Mouse (Mus musculus) c-Kit-positive CD71-positive TER-119-negative erythroid progenitor cells, embryonic 14.5 days (primary cell): ENCODE measurements at regions not wholly inside any gene's neighbourhood (a gene's known extent, or its start where the extent isn't known, plus 50 kb on each side); places are given as distances from the start of the nearest gene placed in this dataset.

Source experiments
- DNase-seq: peaks from one replicate; pipeline ENCODE4 v3.0.0-alpha.2; 2013; ENCODE audit warnings: low read depth

DNA sequence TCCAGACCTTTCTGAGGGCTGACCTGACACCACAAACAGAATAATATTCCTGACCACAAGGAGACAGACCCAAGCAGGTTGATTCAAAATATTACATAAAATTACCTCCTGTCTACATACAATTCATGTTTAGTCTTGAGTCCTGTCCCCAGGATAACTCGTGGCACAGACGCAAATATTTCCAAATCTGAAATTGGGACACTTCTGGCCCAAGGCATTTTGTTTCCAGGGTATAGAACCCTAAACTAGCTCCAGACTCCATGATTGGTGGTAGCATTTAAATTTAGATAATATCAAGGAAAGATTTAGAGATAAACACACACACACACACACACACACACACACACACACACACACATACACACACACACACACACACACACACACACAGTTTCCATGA lies 498.7 kb downstream of the Med13l start:
- DNase-seq = no peak

DNA sequence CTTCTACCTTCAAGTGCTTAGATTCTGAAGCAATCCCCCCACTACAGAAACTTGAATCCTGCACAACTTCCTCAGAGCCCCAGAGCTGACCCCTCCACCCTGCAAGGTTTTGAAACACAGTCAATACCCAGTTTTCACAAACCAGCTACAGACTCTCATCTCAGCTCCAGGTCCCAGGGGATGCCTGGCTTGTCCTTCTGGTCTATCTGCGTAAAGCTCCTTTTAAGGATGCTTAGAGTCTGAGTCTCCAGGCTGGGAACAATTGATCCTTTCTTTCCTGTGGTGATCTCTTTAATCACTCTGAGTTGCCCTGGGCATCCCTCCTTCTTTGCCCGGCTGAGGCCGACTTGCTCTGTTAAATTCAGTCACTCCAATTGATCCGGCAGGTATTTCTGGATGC lies 500.4 kb downstream of the Med13l start:
- no peak for DNase-seq

DNA sequence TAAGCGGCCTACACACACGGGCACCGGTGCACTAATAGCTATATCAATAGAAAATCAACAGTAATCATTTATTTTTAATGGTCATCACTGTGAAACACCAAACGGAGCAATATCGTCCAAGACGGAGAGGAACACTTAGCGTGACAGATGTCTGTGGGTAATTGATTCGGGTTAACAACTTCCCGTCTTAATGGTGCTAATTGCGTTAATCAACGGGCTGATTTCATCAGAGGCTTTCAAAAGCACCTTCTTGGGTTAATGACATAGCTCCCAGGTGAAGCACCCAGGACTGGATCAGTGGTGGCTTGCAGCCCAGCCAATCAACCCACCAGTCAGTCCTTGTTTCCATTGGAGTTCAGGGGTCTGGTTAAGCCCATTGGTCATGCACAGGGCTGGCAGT lies 502.0 kb downstream of the Med13l start:
- DNase-seq = no peak

DNA sequence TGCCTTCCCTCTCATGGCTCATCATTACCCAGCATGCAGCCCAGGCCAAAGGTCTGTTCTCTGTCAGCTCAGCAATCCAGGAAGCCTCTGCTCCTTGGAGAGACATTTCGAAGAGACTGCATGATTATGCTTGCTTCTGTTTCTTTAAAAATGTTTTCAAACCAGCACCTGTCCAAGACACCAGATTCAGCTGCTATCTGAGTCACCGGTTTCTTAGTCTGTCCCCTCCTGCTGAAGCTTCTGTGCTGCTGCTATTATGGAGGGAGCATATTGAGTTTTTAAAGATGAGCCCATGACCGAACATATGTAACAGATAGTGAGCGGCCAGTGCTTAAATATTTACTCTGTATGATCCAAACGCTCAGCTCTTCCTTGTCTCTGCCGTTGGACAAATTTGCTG lies 506.2 kb downstream of the Med13l start:
- DNase-seq = no peak

DNA sequence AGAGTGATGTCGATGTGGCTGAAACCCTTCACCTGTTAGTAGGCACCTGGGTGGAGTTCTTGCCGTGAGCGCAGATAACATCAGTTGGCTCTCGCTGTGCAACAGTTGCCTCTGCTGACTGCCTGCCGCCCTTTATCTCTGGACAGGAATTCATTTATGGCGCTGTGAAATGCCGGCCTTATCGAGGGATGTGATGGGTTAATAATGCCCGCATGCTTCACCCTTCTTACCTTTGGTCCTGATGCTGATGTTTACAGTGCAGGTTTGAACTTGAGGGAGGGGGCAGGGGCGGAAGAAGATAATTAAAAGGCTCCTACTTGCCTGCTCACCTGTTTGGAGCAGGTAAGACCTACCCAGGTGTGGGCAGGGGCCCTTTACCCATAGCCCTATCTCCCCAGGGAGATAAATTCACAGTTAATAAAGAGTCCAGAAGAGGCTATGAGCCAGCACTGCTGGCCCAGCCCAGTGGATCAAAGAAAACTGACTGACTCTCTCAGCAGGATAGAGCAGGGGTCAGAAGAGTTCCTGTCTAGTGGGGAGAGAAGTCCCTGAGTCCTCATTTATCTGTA lies 509.4 kb downstream of the Med13l start:
- DNase-seq = no peak

DNA sequence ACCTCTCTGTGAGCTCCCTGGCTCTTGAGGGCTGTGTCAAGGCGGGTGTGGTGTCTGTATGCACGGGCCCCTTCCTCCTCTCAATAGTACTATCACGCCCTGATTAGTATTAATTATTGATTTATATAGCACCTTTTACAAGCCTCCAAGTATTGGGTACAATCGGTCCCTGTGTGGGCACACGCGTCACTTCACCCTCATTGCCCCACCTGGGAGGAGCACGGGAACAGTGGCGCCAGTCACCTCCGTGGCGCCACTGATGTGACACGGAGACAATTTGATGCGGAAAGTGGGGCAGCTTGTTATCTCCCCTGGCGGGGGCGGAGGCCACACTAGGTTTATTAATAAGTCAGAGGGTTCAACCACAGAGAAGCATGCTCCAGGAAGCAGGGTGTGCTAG lies 512.2 kb downstream of the Med13l start:
- DNase-seq = no peak

DNA sequence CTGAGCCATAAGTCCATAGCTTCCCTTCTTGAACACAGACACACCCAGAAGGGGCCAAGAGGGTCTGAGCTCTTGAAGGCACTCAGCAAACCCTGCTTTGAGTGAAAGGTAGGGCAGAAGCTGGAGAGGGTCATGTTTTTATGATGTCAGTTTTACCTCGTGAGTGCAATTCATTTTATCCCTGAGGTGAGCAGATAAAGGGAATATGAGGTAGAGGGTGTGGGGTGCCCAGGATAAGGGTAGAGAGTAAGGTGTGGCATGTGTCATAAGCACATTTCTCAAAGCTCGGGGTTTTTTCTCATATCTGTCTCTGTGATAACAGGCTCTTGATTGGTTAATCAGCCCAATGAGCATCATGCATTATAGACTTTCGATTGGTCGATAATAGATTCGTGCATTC lies 520.3 kb downstream of the Med13l start:
- no peak for DNase-seq

DNA sequence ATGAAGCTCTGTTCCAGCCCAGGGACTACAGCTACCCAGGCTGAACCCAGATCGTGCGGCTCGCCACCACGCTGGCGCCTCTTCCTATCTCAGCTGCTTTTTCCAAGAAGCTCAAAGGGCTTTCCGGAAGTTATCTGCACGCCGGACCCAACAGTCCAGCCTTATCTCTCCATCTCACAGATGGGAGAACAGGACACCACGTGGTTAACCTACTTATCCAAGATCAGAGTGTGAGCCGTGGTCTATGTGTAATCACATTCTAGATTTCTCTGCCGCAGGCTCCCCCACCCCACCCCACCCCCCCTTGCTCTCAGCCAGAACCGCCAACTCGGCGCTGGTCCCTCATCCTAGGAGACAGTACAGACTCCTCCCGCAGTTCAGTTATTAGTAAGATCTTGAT lies 522.4 kb downstream of the Med13l start:
- no peak for DNase-seq

DNA sequence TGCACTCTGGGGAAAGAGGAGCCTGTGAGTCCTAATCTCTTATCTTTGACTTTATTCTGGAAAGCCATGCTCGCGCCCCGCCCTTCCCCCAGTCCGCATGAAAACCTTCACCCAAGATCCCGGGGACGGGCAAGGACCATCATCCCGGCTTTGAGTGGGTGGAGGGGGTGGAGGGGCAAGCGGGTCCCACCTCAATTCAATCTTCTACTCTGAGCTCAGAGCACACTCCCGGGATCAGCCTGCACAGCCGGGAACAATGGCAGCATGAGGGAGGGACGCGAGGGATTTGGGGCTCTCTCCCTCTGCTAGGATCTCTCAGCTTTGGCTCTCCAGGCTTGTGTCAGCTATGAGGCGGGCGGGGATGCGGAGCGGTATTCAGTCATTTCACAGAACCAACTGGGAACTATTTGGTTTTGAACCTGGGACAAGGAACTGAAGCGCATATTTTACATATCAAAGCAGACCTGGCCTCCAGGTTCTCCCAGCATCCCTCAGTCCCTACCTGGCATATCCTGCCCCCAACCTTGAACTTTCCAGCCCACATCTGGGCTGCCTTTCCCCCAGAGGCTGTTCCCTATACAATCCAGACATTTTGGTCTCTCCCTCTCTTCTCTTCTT lies 537.2 kb downstream of the Med13l start:
- no peak for DNase-seq

DNA sequence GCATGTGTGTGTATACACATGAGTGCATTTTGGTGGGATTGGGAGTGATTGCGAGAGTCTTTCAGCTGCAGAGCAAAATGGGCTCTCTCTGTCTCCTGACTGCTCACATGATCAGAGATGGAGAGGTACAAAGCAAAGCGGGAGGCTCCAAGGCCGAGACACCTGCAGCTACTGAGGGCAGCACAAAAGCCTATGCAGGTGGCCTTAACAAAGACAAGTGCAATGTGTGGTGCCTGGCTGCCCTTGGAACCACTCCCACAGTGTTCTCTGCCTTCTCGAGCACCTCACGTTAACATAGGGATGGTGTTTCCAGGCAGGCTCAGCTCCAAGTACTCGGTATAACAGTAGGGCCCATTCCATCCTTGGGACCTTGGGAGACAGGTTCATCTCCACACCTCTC lies 539.3 kb downstream of the Med13l start:
- no peak for DNase-seq

DNA sequence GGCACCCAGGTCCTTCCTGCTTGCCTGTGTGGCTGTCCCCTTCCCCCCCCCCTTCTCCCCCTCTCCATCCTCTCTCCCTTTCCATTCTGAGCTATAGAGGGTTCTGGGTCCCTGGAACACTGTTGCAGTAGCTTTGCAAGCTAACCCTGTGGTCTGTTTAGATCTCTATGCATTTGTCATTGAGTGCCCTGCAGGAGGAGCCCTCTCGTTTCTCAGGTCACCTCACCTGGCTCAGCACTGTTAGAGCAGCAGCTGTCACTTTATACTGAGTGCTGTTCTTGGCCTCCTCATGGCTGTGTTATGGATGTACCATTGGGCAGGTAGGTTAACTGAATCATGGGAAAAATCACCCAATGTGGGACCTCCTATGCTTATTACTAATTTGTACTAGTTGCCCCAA lies 543.0 kb downstream of the Med13l start:
- no peak for DNase-seq

DNA sequence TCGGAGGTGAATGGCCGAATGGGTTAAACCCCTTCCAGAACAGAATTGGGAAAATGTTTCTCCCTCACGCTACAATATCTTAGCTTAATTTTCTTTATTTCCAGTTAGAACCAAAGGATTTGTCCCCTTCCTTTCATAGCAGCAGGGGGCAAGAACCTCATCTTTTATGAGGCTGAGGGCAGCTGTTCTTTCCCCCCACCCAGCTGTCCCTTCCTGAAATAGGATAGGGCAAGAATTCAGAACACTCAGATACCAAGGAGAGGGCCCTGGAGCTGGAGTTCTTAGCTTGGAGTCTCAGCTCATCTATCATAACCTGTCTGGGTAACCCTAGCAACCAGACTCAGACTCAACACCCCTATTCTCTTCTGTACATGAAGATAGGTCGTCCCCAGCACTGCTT lies 547.4 kb downstream of the Med13l start:
- DNase-seq = no peak

DNA sequence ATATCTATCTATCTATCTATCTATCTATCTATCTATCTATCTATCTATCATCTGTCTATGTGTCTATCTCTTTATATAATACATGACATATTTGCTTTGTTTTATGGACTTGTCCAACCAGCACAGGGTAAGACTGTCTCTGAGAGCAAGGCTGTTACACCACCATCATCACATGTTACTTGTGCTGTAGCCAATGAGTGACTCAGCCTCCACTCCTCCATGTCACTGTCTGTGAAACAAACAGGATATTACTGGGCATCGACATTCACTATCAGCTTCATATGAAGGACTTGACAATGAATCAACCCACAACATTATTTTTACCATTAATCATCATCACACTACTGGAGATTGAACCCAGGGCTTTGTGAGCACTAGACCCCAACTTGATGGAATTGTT lies 549.0 kb downstream of the Med13l start:
- DNase-seq = no peak

DNA sequence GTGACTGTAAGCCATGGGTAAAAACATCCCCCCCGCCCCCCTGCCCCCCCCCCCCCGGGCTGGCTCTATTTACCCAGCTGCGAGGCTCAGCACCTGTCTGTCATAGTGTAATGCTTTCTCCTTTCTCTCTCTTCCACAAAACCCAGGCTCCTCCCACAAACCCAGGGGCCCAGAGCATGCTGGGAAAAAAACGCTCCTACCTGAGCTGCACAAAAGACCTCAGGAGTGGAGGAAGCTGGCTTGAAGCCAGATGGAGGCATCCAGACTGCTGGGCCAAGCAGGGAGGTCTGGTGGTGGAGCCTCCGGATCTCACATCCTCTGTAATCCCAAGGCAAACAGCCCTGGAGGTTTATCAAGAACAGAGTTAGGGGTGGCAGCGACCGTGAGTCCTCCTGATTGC lies 553.6 kb downstream of the Med13l start:
- DNase-seq = no peak

DNA sequence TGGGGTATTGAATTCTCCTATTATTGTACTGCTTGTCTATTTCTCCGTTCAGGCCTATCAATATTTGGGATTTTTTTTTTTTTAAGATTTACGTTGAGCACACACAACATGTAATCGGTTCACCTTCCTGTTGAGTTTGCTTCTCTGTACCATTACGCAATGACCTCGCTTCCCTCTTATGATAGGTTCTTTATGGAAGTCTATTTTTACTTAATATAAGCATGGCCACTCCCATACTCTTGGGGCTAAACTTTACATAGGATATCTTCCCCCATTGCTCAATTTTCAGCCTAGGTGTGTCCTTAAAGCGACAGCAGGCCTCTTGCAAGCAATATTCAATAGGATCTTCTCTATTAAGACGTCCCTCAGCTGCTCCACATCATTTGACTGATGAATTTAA lies 544.7 kb upstream of the Tbx3 start:
- no peak for DNase-seq

DNA sequence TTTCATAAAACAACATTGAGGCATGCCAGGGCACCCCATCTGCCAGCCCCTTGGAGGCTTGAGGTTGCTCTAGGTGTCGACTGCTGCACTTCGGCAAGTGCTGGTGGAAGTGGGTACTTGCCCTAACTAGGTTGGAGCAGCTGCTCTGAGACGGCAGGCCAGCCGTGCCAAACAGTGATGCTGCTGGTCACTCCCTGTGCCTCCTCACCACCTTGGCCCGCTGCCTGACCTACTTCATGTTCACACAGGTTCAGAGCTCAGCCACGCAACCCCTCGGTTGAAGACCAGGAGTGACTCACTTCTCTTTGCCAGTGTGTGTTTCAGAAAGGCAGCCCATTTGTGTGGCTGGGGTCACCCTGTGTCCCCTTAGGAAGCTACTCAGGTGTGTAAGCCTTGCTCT lies 540.3 kb upstream of the Tbx3 start:
- no peak for DNase-seq

DNA sequence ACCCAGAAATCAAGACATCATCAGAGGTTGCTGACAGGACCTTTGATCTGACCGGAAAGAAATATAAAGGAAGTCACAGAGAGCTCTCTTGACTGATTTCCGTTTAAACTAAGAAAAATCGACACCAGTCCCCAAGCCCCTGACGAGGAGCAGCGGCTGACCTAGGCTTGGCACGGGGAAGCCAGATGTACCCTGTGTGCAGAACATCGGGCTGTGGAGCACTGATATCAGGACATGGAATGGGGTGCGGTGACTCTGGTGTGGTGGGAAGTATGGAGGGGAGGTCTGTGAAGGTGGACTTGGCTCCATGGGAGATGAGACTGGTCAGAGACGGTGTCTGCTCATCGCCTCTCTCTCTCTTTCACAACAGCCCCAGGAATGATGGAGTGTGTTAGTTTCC lies 539.0 kb upstream of the Tbx3 start:
- DNase-seq = no peak

DNA sequence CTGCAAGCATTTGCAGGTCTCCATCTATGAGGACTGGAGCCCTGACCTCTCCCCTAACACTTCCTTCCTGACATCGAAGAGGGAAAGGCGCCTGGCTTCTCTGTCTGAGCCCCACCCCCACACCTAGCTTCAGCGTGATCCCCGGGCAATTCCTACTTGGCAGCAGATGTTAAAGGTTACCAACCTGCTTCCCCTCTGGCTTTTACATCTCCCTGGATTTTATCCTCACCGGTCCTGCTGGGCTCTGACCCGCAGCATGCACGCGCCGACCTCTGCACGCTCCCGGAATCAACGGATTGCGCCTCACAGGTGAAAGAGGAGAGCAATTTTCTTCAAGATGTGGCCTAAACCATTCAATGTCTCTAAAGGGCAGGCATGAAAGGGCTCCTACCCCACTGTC lies 537.1 kb upstream of the Tbx3 start:
- DNase-seq = no peak

DNA sequence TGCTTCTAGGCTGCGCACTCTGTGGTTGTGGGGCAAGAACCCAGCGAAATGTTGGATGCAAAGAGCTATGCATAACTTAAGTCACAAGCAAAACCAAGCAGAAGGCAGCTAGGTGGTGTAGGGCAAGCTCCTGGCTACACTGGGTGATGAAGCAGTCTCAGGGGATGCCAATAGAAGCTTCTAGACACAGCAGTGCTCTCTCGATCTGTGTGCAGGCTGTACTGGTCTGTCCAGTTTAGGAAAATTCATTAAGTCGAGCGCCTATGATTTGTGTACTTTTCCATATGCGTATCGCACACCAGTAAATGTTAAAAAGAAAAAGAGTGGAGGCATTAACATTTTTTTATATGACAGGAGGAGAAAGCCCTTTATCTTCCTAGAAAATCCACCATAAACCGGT lies 533.6 kb upstream of the Tbx3 start:
- no peak for DNase-seq

DNA sequence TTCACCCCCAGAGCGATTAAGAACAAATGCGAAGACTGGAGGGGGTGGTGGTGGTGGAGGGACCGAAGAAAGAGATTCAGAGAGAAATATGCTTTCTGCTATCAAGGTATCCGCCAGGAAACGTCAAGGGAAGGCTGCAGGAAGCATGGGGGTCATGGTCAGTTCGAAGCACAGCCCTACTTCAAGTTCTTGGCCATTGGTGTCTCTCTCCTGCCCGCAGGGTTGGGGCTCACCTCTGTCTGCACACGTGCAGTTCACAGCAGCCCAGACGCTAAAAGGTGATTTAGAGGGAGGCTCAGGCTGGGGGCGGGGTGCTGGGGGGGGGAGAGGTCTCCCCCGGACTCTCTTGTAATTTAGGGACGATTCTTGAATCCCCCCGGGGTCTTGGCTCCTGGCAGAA lies 533.1 kb upstream of the Tbx3 start:
- DNase-seq = no peak

DNA sequence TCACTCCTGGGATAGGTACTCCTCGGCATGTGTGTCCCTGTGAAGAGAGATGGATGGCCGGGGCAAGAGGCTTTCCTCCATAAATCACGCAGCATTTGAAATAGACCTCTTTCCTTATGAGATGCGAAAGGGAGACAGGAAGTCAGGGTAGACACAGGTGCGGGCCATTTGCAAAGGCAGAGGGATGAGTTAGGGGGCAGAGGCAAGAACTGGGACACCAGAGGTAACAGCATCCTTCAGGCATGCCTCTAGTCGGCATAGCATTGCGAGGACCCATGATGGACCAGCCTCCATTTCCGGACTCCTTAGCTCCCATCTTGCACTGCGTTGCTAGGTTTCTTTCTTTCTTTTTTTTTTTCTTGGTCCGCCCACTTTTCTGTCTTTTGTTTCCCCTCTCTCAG lies 532.6 kb upstream of the Tbx3 start:
- DNase-seq = no peak

DNA sequence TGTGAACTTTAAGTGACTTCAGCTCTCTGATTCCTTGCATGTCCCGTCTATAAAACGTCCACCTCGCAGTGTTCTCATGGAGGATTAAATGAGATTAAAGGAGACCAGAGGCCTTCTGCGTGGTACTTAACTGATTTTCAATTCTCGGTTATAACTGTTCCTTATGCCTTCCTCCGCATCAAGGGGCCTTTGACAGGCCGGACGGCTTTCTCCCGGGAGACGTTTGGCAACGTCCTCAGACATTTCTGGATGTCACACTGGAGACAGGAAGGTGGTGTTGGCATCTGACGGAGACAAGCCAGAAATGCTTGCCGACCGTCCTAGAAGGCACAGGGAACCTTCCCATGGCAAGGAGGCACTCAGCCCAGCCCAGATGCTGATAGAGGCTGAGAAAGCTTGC lies 532.2 kb upstream of the Tbx3 start:
- no peak for DNase-seq

DNA sequence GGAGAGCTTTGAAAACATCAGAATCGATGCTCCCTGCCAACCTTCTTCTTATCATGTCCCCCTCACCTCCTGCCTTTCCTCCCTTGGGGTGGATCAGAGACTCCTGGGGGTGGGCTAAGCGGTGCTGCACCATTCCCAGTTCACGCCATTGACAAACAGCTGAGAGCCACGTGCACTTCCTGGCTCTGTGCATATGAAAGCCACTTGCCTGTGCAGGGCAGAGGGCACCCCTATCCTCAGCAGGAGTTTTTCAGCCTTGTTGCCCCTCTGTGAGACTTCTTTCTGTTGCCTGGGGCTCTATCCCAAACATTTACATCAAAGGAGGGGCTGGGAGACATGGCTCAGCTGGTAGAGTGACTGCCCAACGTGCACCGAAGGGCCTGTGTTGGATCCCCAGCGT lies 531.1 kb upstream of the Tbx3 start:
- DNase-seq = no peak

DNA sequence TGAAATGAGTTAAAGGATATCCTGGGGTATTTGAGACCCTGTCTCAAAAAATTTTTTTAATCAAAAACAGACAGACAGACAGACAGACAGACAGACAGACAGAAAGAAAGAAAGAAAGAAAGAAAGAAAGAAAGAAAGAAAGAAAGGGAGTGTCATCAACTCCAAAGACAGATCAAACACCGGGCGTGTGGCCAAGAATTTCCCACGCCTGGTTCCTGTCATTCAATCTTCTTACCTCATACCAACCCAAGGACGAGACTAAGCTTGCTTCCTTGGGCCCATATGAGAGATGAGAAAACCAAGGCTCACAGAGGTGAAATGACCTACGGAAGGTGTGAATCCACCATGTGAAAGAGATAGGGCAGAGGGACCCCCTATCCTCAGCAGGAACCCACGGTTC lies 530.7 kb upstream of the Tbx3 start:
- no peak for DNase-seq

DNA sequence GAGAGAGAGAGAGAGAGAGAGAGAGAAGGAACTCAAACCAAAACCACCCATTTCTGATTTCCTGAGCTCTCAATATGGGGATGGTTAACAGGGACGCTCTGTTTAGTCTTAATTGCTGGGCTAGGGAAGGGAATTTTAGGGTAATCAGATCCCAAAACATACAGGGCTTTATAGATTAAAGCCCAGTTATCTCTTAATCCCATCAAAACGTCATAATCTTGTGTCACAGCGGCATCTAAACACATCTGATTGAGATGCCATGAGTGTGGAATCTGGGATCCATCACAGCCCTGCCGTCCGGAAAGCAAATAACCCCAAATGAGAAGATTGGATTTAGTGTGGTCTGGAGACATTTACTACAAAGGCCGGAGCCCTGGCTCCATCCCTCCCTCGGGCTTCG lies 527.1 kb upstream of the Tbx3 start:
- DNase-seq = no peak
